Mouse (Mus musculus): ENCODE measurements around the gene Zfp473. TPM values are rescaled to one million over a fixed set of nuclear protein-coding genes. Genes with fewer than 3 reads are reported as not detected.
"Not testable (repeated sequence)": the region's sequence is repeated elsewhere in the genome, so short reads cannot be mapped to it uniquely, and the experiment has no call there.

The Zfp473 gene
- polyA plus RNA-seq, 1 experiment from 2014 or later: 1.3 TPM

GRCm38 (mm10) chr7:44728082-44728975, 22.5 kb downstream of the Zfp473 start:
- Histone ChIP-seq H3K9me3 (replicated peaks; ENCODE audit: control insufficient read depth, low read length) (no peaks in the 10 kb centered on the region), H3K36me3 (ENCODE audit: control insufficient read depth, insufficient read depth, low read length) (no peaks in the 10 kb centered on the region), H3K27me3 (replicated peaks; ENCODE audit: control insufficient read depth, insufficient read depth, low read length) (no peaks in the 10 kb centered on the region), H3K9ac (ENCODE audit: low read length) (no peak overlapping the region), H3K4me1 (ENCODE audit: control insufficient read depth, insufficient read depth, low read length) (no peaks in the 10 kb centered on the region), H3K4me2 (ENCODE audit: low read length) (no peak overlapping the region), H3K27ac (ENCODE audit: low read depth, low read length) (no peak overlapping the region), H3K4me3 (ENCODE audit: low read depth, low read length) (no peak overlapping the region)
- DNase-seq (ENCODE audit: low spot score) (no peak), ATAC-seq (no peak)
- WGBS: 85% methylated on average over 11 of the region's 11 CpGs

GRCm38 (mm10) chr7:44727151-44727550, 23.7 kb downstream of the Zfp473 start:
- ATAC-seq: no peak
- Histone ChIP-seq H3K36me3 (ENCODE audit: control insufficient read depth, insufficient read depth, low read length) (no peaks in the 10 kb centered on the region), H3K9ac (ENCODE audit: low read length) (no peak overlapping the region), H3K4me2 (ENCODE audit: low read length) (no peak overlapping the region), H3K27ac (ENCODE audit: low read depth, low read length) (no peak overlapping the region), H3K9me3 (replicated peaks; ENCODE audit: control insufficient read depth, low read length) (no peaks in the 10 kb centered on the region), H3K27me3 (replicated peaks; ENCODE audit: control insufficient read depth, insufficient read depth, low read length) (no peaks in the 10 kb centered on the region), H3K4me1 (ENCODE audit: control insufficient read depth, insufficient read depth, low read length) (no peaks in the 10 kb centered on the region), H3K4me3 (ENCODE audit: low read depth, low read length) (no peak overlapping the region)
- WGBS: 65% methylated on average over 5 of the region's 5 CpGs
- no peak for DNase-seq (ENCODE audit: low spot score)

GRCm38 (mm10) chr7:44726343-44726742, 24.5 kb downstream of the Zfp473 start:
- Histone ChIP-seq H3K36me3 (ENCODE audit: control insufficient read depth, insufficient read depth, low read length) (no peaks in the 10 kb centered on the region), H3K9me3 (replicated peaks; ENCODE audit: control insufficient read depth, low read length) (no peaks in the 10 kb centered on the region), H3K4me3 (ENCODE audit: low read depth, low read length) (no peak overlapping the region), H3K9ac (ENCODE audit: low read length) (no peak overlapping the region), H3K4me2 (ENCODE audit: low read length) (no peak overlapping the region), H3K4me1 (ENCODE audit: control insufficient read depth, insufficient read depth, low read length) (no peaks in the 10 kb centered on the region), H3K27me3 (replicated peaks; ENCODE audit: control insufficient read depth, insufficient read depth, low read length) (no peaks in the 10 kb centered on the region), H3K27ac (ENCODE audit: low read depth, low read length) (no peak overlapping the region)
- ATAC-seq: no peak
- DNase-seq (ENCODE audit: low spot score): no peak
- WGBS: 84% methylated on average over 6 of the region's 6 CpGs

DNA sequence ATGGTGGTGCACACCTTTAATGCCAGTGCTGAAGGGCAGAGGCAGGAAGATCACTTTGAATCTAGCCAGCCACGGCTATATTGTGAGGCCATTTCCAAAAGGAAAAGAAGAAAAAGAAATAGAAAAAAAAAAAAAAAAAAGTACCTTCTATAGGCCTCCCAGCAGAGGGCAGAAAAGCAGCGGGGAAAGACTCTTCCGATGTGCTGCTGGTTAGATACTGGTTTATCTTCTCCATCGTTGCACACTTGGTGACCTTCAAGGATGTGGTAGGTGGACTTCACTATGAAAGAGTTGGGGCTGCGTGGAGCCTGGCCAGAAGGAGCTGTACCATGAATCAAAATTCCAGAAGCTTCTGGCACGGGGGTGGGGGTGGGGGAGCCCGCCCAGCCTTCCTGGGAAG, 26.5 kb downstream of the Zfp473 start:
- no peak overlapping the region for H3K27ac ChIP-seq (ENCODE audit: low read depth, low read length)

GRCm38 (mm10) chr7:44722058-44722457, 28.8 kb downstream of the Zfp473 start:
- no peaks in the 10 kb centered on the region for H3K9me3 ChIP-seq (replicated peaks; ENCODE audit: control insufficient read depth, low read length)
- H3K4me1 ChIP-seq (ENCODE audit: control insufficient read depth, insufficient read depth, low read length): no peaks in the 10 kb centered on the region
- ATAC-seq (no peak), DNase-seq (ENCODE audit: low spot score) (no peak)
- no peak overlapping the region for H3K4me2 ChIP-seq (ENCODE audit: low read length)
- no peak overlapping the region for H3K9ac ChIP-seq (ENCODE audit: low read length)
- H3K27ac ChIP-seq (ENCODE audit: low read depth, low read length): no peak overlapping the region
- WGBS: 84% methylated on average over 5 of the region's 5 CpGs
- H3K36me3 ChIP-seq (ENCODE audit: control insufficient read depth, insufficient read depth, low read length): no peaks in the 10 kb centered on the region
- no peak overlapping the region for H3K4me3 ChIP-seq (ENCODE audit: low read depth, low read length)
- no peaks in the 10 kb centered on the region for H3K27me3 ChIP-seq (replicated peaks; ENCODE audit: control insufficient read depth, insufficient read depth, low read length)

More for the DNA sequence above, 26.5 kb downstream of the Zfp473 start:
- WGBS: 22% methylated on average over 7 of the region's 7 CpGs
- no peaks in the 10 kb centered on the region for H3K4me1 ChIP-seq (ENCODE audit: control insufficient read depth, insufficient read depth, low read length)
- H3K27me3 ChIP-seq (replicated peaks; ENCODE audit: control insufficient read depth, insufficient read depth, low read length): no peaks in the 10 kb centered on the region
- H3K36me3 ChIP-seq (ENCODE audit: control insufficient read depth, insufficient read depth, low read length): no peaks in the 10 kb centered on the region
- no peak overlapping the region for H3K4me3 ChIP-seq (ENCODE audit: low read depth, low read length)
- DNase-seq (ENCODE audit: low spot score) (peak; percentile 49), ATAC-seq (no peak)
- H3K9me3 ChIP-seq (replicated peaks; ENCODE audit: control insufficient read depth, low read length): no peaks in the 10 kb centered on the region
- no peak overlapping the region for H3K4me2 ChIP-seq (ENCODE audit: low read length)
- H3K9ac ChIP-seq (ENCODE audit: low read length): no peak overlapping the region

DNA sequence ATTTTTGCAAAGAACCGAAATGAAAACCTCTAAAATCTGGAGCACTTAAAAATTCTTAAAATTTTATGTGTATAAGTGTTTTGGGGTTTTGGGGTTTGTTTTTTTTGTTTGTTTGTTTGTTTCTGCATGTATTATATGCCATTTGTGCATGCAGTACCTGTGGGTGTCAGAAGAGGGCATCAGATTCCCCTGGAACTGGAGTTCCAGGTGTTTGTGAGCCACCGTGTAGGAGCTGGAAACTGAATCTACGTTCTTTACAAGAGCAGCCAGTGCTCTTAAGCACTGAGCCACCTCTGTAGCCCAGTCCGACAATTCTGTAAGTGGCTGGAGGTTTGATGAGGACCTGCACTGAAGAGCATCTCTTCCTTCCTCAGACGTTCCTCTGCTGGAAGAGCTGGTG, 41.0 kb downstream of the Zfp473 start:
- H3K9me3 ChIP-seq (replicated peaks; ENCODE audit: control insufficient read depth, low read length): no peaks in the 10 kb centered on the region
- no peak overlapping the region for H3K4me3 ChIP-seq (ENCODE audit: low read depth, low read length)
- WGBS: 82% methylated on average over 5 of the region's 5 CpGs
- H3K36me3 ChIP-seq (ENCODE audit: control insufficient read depth, insufficient read depth, low read length): no peaks in the 10 kb centered on the region
- H3K4me1 ChIP-seq (ENCODE audit: control insufficient read depth, insufficient read depth, low read length): no peaks in the 10 kb centered on the region
- H3K27me3 ChIP-seq (replicated peaks; ENCODE audit: control insufficient read depth, insufficient read depth, low read length): no peaks in the 10 kb centered on the region
- no peak for DNase-seq (ENCODE audit: low spot score)
- H3K27ac ChIP-seq (ENCODE audit: low read depth, low read length): no peak overlapping the region
- H3K4me2 ChIP-seq (ENCODE audit: low read length): no peak overlapping the region
- ATAC-seq: no peak
- no peak overlapping the region for H3K9ac ChIP-seq (ENCODE audit: low read length)

GRCm38 (mm10) chr7:44708574-44708973, 42.3 kb downstream of the Zfp473 start, which contains the start of gene Izumo2:
Gene Izumo2, plus strand, starts transcription at chr7:44708742.
- H3K9ac ChIP-seq (ENCODE audit: low read length): no peak within 1 kb of the TSS
- DNase-seq (ENCODE audit: low spot score) (no peak), ATAC-seq (no peak)
- WGBS: 77% methylated on average over 14 of the region's 14 CpGs
- H3K36me3 ChIP-seq (ENCODE audit: control insufficient read depth, insufficient read depth, low read length): no peaks in the 10 kb centered on the region
- no peak within 1 kb of the TSS for H3K4me3 ChIP-seq (ENCODE audit: low read depth, low read length)
- no peaks in the 10 kb centered on the region for H3K9me3 ChIP-seq (replicated peaks; ENCODE audit: control insufficient read depth, low read length)
- H3K27ac ChIP-seq (ENCODE audit: low read depth, low read length): no peak within 1 kb of the TSS
- H3K4me2 ChIP-seq (ENCODE audit: low read length): no peak within 1 kb of the TSS
- no peaks in the 10 kb centered on the region for H3K4me1 ChIP-seq (ENCODE audit: control insufficient read depth, insufficient read depth, low read length)
- no peaks in the 10 kb centered on the region for H3K27me3 ChIP-seq (replicated peaks; ENCODE audit: control insufficient read depth, insufficient read depth, low read length)

DNA sequence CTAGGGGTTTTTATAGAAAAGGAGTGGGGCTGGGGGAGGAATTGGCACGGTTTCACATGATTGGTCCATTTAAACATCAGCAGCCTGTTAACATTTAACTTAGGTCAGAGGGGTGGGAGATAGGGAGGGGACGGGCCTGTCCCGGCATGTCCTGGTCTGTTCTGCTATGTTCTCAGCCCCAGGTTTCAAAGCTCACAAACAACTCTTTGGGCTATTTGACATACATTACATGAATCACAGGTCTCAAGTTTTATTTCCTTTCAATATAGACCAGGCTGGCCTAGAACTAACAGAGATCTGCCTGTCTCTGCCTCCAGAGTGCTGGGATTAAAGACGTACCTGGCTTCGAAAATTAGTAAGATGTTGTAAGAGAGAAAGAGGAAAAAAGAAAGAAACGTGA, 42.8 kb downstream of the Zfp473 start:
- not testable (repeated sequence) for H3K27ac ChIP-seq (ENCODE audit: low read depth, low read length)
- 81% methylated on average over 6 of the region's 6 CpGs for WGBS

GRCm38 (mm10) chr7:44707169-44707675, 43.6 kb downstream of the Zfp473 start:
- Histone ChIP-seq H3K36me3 (ENCODE audit: control insufficient read depth, insufficient read depth, low read length) (no peaks in the 10 kb centered on the region), H3K27me3 (replicated peaks; ENCODE audit: control insufficient read depth, insufficient read depth, low read length) (no peaks in the 10 kb centered on the region), H3K9me3 (replicated peaks; ENCODE audit: control insufficient read depth, low read length) (no peaks in the 10 kb centered on the region), H3K4me3 (ENCODE audit: low read depth, low read length) (no peak overlapping the region), H3K9ac (ENCODE audit: low read length) (no peak overlapping the region), H3K27ac (ENCODE audit: low read depth, low read length) (no peak overlapping the region), H3K4me1 (ENCODE audit: control insufficient read depth, insufficient read depth, low read length) (no peaks in the 10 kb centered on the region), H3K4me2 (ENCODE audit: low read length) (no peak overlapping the region)
- 94% methylated on average over 5 of the region's 5 CpGs for WGBS
- DNase-seq (ENCODE audit: low spot score): no peak
- no peak for ATAC-seq

More for the DNA sequence above, 42.8 kb downstream of the Zfp473 start:
- not testable (repeated sequence) for DNase-seq (ENCODE audit: low spot score); H3K9ac ChIP-seq (ENCODE audit: low read length); H3K9me3 ChIP-seq (replicated peaks; ENCODE audit: control insufficient read depth, low read length); ATAC-seq; H3K4me2 ChIP-seq (ENCODE audit: low read length); H3K36me3 ChIP-seq (ENCODE audit: control insufficient read depth, insufficient read depth, low read length); H3K4me1 ChIP-seq (ENCODE audit: control insufficient read depth, insufficient read depth, low read length); H3K27me3 ChIP-seq (replicated peaks; ENCODE audit: control insufficient read depth, insufficient read depth, low read length); H3K4me3 ChIP-seq (ENCODE audit: low read depth, low read length)
